Mouse (Mus musculus): ENCODE measurements at regions not wholly inside any gene's neighbourhood (a gene's known extent, or its start where the extent isn't known, plus 50 kb on each side); places are given as distances from the start of the nearest gene placed in this dataset.

- DNase-seq (ENCODE audit: low spot score), result no peak
These were observed 181.2 kb downstream of the Rdh14 start for GRCm38 (mm10) chr12:10571643-10572377.

- DNase-seq (ENCODE audit: low spot score), result no peak
These were observed 181.7 kb downstream of the Rdh14 start for GRCm38 (mm10) chr12:10572378-10572650.

DNA sequence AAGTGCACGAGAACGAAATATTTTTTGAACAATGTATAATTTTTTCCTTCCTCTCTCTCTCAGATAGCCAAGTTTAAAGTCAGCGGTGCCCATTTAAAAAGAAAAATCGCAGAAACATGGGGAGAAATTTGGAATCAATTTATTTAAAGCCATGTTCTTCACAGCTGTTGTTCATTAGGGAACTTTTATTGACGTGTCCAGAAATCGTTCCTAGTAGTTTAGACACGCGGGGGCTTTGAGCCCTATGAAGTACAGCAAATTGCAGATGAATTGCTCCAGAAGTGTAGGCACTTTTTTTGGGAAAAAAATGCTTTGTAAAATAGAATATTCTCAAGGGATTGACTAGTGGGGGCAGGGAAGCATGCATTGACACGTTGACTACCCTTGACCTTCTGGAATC is 182.8 kb downstream of the Rdh14 start:
- DNase-seq (ENCODE audit: low spot score), result no peak

DNA sequence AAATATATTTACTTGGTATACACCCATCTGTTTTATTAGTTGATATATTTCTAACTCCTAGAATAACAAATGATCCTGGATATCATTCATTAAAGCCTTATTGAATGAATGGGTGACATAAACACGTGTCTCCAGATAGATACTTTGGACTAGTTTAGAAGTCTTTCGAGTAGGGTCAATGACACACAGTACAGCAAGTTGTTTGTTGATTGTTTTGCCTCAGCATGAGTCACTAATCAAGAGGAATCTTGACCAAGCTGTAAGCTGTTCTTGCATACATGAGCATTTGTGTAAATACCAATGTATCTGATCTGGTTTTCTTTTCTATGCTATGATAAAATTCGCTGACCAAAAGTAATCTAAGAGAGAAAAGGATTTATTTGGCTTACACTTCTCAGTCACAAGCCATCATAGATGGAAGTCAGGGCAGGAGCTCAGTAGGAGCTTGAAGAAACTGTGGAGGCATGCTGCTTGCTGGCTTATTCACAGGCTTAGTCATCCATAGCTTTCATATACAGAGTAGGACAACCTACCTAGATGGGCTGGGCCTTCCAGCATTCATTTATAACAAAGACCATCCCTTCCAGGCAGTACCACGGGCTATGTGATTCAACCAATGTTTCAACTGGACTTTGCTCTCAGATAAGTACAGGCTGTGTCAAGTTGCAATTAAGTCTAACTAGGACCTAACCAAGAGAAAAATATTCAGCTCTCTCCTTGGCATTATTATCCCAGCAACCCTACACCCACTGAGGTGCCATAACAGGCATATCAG is 192.5 kb downstream of the Rdh14 start:
- DNase-seq (ENCODE audit: low spot score), result no peak

- DNase-seq (ENCODE audit: low spot score), result no peak
These were observed 193.5 kb downstream of the Rdh14 start for GRCm38 (mm10) chr12:10584026-10584425.

GRCm38 (mm10) chr12:10589537-10589936 is 199.0 kb downstream of the Rdh14 start:
- DNase-seq (ENCODE audit: low spot score), result peak; percentile 65

DNA sequence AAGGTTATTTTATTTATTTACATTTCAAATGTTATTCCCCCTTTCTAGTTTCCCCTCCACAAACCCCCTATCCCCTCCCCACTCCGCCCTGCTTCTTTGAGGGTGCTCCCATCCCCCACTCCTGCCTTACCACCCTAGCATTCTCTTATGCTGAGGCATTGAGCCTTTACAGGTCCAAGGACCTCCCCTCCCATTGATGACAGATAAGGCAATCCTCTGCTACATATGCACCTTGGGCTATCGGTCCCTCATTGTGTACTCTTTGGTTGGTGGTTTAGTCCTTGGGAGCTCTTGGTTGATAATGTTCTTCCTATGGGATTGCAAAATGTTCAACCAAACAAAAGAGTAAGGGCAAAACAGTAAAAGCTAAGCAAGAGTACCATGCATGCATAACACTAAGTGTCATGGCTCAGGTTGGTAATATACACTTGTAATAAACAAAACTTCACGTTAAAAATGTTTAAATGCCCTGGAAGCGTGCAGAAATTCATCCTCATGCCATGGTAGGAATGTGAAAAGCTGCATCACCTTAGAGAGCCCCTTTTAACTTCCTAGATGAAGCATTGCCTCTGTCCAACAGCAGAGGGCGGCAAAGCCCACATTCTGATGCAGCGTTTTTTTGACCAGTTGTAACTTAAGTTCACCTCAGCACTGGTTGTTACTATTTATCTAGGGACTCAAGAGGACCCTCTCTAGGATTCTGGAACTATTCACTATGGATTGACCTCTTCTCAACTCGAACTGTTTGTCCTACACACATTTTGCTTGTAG is 207.6 kb downstream of the Rdh14 start:
- DNase-seq (ENCODE audit: low spot score), result peak; percentile 48

DNA sequence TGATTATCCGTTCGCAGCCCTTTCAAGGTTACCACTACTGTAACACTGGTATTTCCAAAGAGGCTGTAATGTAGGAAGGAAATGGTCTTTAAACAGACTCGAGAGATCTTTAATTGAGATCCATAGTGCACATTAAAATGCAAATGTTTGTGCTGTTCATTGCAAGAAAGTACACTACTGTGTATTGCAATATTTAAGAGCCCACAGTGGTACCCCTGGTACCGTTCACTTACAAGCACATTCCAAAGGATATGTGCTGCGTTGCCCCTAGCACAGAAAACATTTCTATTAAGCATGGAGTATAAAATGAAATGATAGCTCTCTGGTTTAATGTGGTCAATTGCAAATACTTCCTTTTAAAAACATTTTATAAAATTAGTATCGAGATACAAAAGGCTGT is 209.5 kb downstream of the Rdh14 start:
- no peak for DNase-seq (ENCODE audit: low spot score)

DNA sequence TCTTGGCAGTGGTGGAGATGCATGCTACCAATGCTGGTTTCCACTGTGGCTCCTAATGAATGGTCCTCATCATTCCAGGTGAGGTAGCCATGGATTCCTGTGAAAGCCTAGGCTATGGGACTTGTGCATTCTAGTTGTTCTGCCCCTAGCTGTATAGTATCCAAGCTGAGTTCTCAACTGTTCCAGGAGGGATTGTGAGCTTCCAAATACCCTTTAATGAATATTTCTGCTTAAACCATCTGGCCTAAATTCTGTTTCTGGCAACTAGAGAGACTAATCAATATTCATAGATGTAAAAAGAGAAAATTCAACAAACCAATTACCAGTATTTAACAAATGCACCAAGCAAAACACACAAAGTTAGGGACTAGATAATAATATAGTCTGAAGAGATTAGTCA is 227.7 kb downstream of the Rdh14 start:
- no peak for DNase-seq (ENCODE audit: low spot score)

DNA sequence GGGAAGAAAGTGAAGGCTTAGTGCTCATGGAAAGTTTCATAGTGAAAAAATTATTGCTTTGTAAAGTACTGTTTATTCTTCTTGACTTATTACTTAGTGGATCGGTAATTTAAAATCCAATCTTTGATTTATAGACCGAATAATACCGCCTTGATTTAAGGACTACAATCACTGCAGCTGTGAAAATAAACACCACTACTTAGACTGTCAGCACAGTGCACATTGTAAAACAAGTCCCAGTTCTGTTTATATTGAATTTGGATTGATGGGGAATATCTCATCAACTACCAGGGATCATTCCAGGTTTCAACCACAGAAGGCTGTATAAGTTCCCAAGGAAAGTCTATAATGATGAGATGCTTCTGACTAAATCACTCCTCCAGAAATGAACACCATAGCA is 230.0 kb downstream of the Rdh14 start:
- DNase-seq (ENCODE audit: low spot score), result no peak

DNA sequence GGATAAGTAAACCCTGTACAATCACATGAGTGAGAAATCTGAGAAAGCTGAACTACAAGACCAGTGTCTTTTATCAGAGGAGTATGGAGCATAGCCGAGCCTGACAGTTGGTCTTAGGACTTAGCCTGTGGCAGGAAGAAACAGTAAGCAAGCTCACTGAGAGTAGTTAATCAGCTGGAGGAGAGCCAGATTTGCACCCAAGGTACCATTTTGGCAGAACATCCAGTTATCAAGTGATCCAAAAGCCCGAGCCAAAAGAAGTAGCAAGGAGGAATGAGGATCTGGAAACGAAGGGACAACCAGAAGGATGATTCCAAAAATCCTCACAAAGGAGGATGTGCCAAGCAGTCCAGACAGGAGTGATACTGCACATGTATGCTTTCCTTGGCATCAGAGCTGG is 248.0 kb downstream of the Rdh14 start:
- DNase-seq (ENCODE audit: low spot score), result no peak

DNA sequence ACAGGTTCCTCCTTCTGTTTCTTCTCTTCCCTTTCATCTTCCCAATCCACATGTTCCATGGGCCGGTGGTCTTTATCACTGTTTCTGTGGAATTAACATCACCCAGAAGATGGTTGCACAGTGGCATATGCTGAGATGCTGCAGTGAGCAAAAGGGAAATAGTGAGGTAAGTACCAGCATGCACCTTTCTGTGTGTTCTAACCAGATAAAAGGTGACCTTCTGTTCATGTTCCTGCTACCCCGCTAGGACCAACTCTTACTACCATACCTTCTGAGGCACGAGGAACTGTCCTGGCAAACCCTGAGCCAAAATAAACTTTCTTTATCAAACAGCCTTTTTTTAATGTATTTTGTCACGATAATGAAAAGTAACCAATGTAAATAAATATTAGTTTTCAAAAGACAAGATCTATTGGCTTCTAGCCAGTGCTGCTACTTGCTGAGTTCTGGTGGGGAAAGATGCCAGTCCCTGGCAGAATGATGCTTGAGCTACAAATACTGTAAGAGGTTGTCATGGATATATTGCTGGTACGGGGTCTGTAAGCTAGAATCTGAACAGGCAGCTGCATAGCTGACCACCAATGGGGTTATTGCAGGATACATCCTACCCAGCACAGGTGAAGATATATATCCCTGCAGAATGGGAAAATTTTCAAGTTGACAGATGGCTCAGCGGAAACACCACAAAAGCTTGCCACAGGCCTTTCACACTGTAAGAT is 264.1 kb downstream of the Rdh14 start:
- DNase-seq (ENCODE audit: low spot score), result no peak

GRCm38 (mm10) chr12:10655185-10655544 is 264.6 kb downstream of the Rdh14 start:
- DNase-seq (ENCODE audit: low spot score), result no peak

DNA sequence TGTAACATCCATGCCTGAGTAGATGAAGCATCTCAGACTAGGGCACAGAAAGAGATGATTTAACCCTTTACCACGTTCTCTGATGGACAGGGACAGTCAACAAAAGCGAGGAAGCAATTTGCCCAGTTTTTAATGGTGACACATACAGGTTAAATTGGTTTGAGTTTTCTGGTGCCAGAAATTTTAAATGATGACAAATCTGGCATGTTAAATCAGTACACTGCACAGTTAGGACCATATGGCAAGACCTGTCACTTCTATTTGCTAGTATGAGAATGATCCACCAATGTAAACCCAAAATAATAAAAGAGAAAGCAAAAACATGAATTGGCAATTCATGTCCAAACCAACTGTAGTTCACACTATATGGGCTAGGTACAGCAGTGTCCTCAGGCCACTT is 268.3 kb downstream of the Rdh14 start:
- DNase-seq (ENCODE audit: low spot score), result no peak

- no peak for DNase-seq (ENCODE audit: low spot score)
These were observed 296.2 kb downstream of the Rdh14 start for GRCm38 (mm10) chr12:10686747-10687146.

All from ovary, postnatal 14 days (tissue).